Mouse (Mus musculus) stomach, postnatal 0 days (tissue): ENCODE results near the gene Brca1.

Experiments
- CTCF ChIP-seq: IDR thresholded peaks from 2 replicates; pipeline ENCODE4 v1.5.1; 2016; ENCODE audit warnings: antibody characterized with exemption, low read depth, mild to moderate bottlenecking, moderate library complexity
- EP300 ChIP-seq: optimal IDR thresholded peaks from 2 replicates; pipeline ENCODE3; 2016; ENCODE audit warnings: antibody characterized with exemption

DNA sequence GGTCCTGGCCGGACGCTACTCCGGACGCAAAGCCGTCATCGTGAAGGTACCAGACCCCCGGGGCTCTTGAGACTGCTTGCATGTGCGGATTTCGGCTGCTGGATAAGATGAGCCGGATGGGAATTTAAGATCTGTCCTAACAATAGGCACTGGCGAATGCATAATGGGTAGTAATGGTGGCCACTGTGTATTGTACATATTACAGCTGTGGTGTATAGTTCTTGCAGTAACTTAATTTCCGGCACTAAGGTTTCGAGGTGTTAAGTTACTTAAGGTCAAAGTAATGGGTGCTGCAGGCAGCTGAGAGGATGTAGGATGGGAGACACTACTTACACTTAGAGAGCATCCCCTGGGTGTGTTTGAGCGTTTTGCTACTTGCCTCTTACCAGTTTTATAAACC lies 109.0 kb downstream of the Brca1 start:
- no peak for TF ChIP-seq CTCF
- TF ChIP-seq EP300 = peak; percentile 3
